Mouse (Mus musculus) brown adipose tissue, adult 24 weeks (tissue): ENCODE data around the gene Syvn1. TPM values are rescaled to one million over a fixed set of nuclear protein-coding genes. Genes with fewer than 3 reads are reported as not detected.
"Not testable (repeated sequence)": the region's sequence is repeated elsewhere in the genome, so short reads cannot be mapped to it uniquely, and the experiment has no call there.

ENCODE experiments used
- H3K27ac ChIP-seq: fragments of 200-500 bp; replicated peaks from 2 replicates; pipeline ENCODE4 v1.5.1; 2012; ENCODE audit warnings: low read depth, mild to moderate bottlenecking, low read length
- H3K4me1 ChIP-seq: fragments of 200-500 bp; 2 replicates; pipeline ENCODE4 v1.6.1; 2012; ENCODE audit warnings: low read length, mixed read lengths; ENCODE audit not compliant: control insufficient read depth, insufficient read depth, insufficient read length
- H3K4me3 ChIP-seq: fragments of 200-500 bp; 2 replicates; pipeline ENCODE4 v1.5.1; 2012; ENCODE audit warnings: low read depth, mild to moderate bottlenecking, low read length, moderate library complexity; ENCODE audit not compliant: insufficient read depth
- polyA plus RNA-seq: library from polyadenylated mRNA; stranded (reverse); fragments of >200 nt; gene quantifications from 2 replicates; pipeline ENCODE4 v1.2.4, GENCODE M21; 2012; ENCODE audit not compliant: missing spikeins, insufficient read depth, insufficient read length

Gene Syvn1
- polyA plus RNA-seq, 1 experiment, result 14.8 TPM

DNA sequence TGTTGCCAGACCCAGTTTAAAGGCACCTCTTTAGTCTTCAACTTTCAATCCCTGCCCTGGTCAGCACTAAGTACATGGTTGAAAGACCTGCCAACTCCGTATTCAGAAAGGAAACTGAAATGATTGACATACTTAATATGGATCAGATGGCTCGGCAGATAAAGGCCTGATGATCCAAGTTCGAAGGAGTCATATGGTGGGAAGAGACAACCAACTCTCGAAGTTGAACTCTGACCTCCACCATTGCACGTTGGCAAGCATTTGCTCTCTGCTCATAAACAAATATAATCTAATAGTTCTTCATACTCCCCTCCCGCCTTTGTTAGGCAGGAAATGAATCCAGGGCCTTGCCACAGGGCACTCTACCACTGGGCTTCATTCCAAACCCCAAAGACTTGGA lies 17.4 kb upstream of the Syvn1 start:
- Histone ChIP-seq H3K4me3 (no peak overlapping the region), H3K4me1 (no peaks in the 10 kb centered on the region), H3K27ac (no peak overlapping the region)

DNA sequence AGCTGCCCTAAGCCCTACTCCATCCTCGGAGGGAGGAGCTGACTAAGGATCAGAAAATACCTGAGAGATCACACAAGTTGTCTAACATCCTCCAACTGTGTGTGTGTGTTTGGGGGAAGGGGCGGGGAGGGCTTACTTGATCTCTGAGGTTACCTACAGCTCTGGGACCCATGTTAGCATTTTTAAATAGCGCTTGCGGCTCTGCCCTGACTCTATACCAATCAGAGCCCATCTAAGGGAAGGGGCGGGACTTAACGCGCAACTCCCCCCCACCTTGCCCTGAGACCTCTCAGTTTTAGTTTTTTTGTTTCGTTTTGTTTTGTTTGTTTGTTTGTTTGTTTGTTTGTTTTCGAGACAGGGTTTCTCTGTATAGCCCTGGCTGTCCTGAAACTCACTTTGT lies 16.9 kb upstream of the Syvn1 start:
- Histone ChIP-seq H3K4me3 (no peak overlapping the region), H3K27ac (no peak overlapping the region), H3K4me1 (no peaks in the 10 kb centered on the region)

DNA sequence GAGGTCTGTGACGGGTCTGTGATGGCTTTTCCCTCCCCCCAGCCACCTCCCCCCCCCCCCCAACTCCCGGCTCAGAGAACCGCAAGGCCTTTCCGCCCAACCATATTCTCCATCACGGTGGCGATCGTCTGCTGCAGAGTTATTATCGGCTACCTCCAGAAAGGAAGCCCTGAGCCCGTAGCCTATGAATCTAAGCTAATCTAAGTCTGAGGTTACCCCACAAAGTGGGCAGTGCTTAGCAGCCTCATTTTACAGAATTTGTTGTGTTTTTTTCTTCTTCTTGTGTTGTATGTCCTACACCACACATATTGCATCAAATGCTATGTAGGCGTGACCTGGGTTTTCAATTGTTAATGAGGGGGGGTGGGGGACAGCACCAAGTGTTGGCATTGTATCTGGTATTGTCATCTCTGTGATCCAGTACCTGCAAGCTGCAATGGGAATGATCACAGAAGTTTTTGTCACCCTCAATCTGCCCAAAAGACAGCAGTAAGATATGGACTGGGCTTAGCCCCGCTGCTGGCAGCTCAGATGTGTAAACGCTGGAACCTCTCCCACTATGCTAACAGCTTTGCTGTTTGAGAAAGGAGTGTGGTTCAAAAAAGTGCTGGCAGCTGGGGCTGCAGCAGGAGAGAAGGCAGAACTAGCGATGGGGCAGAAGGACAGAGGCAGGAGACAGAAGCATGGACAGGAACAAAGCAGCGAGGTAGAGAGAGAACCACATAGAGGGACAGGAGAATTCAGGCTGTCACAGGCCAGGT lies 15.7 kb upstream of the Syvn1 start:
- Histone ChIP-seq H3K4me3 (no peak overlapping the region), H3K27ac (no peak overlapping the region), H3K4me1 (no peaks in the 10 kb centered on the region)

- no peak overlapping the region for H3K4me3 ChIP-seq
- no peak overlapping the region for H3K27ac ChIP-seq
- H3K4me1 ChIP-seq, result no peaks in the 10 kb centered on the region
These were observed 10.3 kb upstream of the Syvn1 start for GRCm38 (mm10) chr19:6035966-6036585.

- Histone ChIP-seq H3K4me3 (no peak overlapping the region), H3K27ac (no peak overlapping the region), H3K4me1 (no peaks in the 10 kb centered on the region)
These were observed 8.7 kb upstream of the Syvn1 start for GRCm38 (mm10) chr19:6037695-6038094.

DNA sequence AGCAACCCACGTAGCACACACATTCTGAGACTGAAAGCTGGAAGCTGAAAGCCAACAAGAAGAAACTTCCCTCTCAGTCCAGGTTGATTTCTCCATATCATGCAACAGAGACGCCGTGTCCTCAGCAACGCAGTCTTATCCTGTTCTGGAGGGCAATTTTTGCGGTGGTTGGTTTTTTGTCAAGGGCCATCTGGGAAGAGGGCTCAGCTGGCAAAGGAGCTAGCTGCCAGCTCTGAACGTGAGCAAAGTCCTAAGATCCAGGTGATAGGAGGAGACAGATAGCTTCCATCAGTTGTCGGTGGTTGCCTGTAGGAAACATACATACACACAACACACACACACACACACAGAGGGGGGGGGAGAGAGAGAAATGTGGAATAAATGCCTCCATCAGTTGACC lies 8.1 kb upstream of the Syvn1 start:
- Histone ChIP-seq H3K4me3 (no peak overlapping the region), H3K27ac (no peak overlapping the region), H3K4me1 (no peaks in the 10 kb centered on the region)

GRCm38 (mm10) chr19:6040002-6040401 lies 6.4 kb upstream of the Syvn1 start:
- no peaks in the 10 kb centered on the region for H3K4me1 ChIP-seq
- no peak overlapping the region for H3K27ac ChIP-seq
- no peak overlapping the region for H3K4me3 ChIP-seq

GRCm38 (mm10) chr19:6042293-6042692 lies 4.1 kb upstream of the Syvn1 start:
- H3K27ac ChIP-seq, result no peak overlapping the region
- H3K4me1 ChIP-seq, result no peaks in the 10 kb centered on the region
- H3K4me3 ChIP-seq, result no peak overlapping the region

- H3K27ac ChIP-seq, H3K4me1 ChIP-seq, H3K4me3 ChIP-seq: not testable (repeated sequence)
These were observed 2.3 kb upstream of the Syvn1 start for GRCm38 (mm10) chr19:6044102-6044501.

GRCm38 (mm10) chr19:6045366-6046293 lies 746 bp upstream of the Syvn1 start:
- Histone ChIP-seq H3K4me3 (peak overlapping the region; percentile 73), H3K27ac (peak overlapping the region; percentile 85), H3K4me1 (peaks cover 3% of the 10 kb centered on the region; the same call in 1 of the 2 replicates)

DNA sequence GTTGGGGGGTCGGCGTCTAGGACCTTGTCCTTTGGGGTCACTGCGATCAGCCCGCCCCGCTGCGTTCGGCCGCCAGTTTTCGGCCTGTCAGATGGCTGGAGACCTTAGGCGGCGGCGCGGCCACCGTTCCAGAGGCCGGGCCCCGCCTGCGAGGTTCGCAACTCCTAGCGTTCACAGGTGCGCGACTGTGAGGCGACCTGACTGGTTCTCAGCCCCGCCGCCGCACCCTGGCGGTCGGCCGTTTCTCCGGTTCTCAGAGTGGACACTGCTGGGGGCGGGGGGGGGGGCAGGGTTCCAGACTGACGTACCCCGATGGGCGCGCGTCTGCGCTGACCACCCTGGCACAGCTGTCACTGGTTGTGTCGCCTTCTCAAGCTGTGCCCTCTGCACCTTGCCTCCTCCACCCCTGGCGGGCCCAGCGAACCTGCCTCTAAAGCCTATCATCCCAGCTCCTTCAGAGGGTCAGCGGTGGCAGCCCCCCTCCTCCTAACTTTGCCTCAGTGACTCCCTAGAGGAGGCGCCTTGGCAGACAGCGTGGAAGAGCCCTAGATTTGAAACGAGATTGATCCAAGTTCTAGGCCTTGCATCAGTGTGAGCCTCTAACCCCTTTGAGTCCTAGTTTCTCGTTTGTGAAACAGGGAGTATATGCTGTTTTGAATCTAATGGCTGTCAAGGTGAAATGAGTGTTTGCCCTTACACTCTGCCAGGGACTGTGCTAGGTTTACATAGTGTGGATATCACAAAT lies 950 bp downstream of the Syvn1 start:
- Histone ChIP-seq H3K4me3 (peak overlapping the region; percentile 73), H3K4me1 (peaks cover 3% of the 10 kb centered on the region; the same call in 1 of the 2 replicates), H3K27ac (peak overlapping the region; percentile 71)

- Histone ChIP-seq H3K4me1 (peaks cover 3% of the 10 kb centered on the region; the same call in 1 of the 2 replicates), H3K27ac (no peak overlapping the region), H3K4me3 (peak overlapping the region; percentile 73)
These were observed 1.5 kb downstream of the Syvn1 start for GRCm38 (mm10) chr19:6047899-6048166.

GRCm38 (mm10) chr19:6048681-6049410 lies 2.5 kb downstream of the Syvn1 start:
- H3K27ac ChIP-seq, result no peak overlapping the region
- H3K4me3 ChIP-seq, result no peak overlapping the region
- H3K4me1 ChIP-seq, result peaks cover 3% of the 10 kb centered on the region; the same call in 1 of the 2 replicates

DNA sequence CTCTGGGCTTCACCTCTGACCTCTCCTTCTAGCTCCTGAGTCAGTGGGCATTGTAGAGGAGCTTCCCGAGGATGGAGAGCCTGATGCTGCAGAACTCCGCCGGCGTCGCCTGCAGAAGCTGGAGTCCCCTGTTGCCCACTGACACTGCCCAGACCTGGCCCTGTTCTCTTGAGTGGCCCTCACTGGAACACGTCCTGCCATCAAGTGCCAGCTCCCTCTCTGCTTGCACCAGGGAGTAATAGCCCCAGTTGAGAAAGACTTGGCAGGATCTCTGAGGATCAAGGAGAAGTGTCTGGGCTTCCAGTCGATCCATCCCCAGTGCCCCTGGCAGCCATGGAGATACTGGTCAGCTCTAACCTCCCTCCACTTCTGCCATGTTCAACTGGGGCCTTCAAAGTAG lies 6.1 kb downstream of the Syvn1 start:
- Histone ChIP-seq H3K4me1 (peaks cover 3% of the 10 kb centered on the region; the same call in 1 of the 2 replicates), H3K27ac (no peak overlapping the region), H3K4me3 (no peak overlapping the region)
